Mouse (Mus musculus): ENCODE measurements around the gene Vps18. TPM values are rescaled to one million over a fixed set of nuclear protein-coding genes. Genes with fewer than 3 reads are reported as not detected.

Vps18 gene
- polyA plus RNA-seq, 1 experiment from 2014 or later, result 21.5 TPM

- Histone ChIP-seq H3K9me3 (no peaks in the 10 kb centered on the region), H3K9ac (no peak overlapping the region), H3K4me1 (peaks cover 12% of the 10 kb centered on the region), H3K27ac (no peak overlapping the region), H3K27me3 (no peaks in the 10 kb centered on the region), H3K4me2 (replicated peaks) (no peak overlapping the region), H3K4me3 (no peak overlapping the region), H3K36me3 (peaks cover 77% of the 10 kb centered on the region)
- ATAC-seq (ENCODE audit: low FRiP score, low read depth), result no peak
- WGBS, result 95% methylated on average over 17 of the region's 17 CpGs
Observed at GRCm38 (mm10) chr2:119293311-119293710, 4.8 kb downstream of the Vps18 start.

- ATAC-seq (ENCODE audit: low FRiP score, low read depth), result no peak
- Histone ChIP-seq H3K36me3 (peaks cover 83% of the 10 kb centered on the region), H3K27ac (no peak overlapping the region), H3K27me3 (no peaks in the 10 kb centered on the region), H3K4me2 (replicated peaks) (no peak overlapping the region), H3K9me3 (no peaks in the 10 kb centered on the region), H3K4me1 (peaks cover 12% of the 10 kb centered on the region), H3K4me3 (no peak overlapping the region), H3K9ac (no peak overlapping the region)
- WGBS, result 94% methylated on average over 34 of the region's 34 CpGs
Observed at GRCm38 (mm10) chr2:119293776-119294390, 5.3 kb downstream of the Vps18 start.

GRCm38 (mm10) chr2:119294411-119294810 is 5.9 kb downstream of the Vps18 start:
- Histone ChIP-seq H3K4me1 (peaks cover 9% of the 10 kb centered on the region), H3K4me2 (replicated peaks) (no peak overlapping the region), H3K27me3 (no peaks in the 10 kb centered on the region), H3K9ac (no peak overlapping the region), H3K9me3 (no peaks in the 10 kb centered on the region), H3K36me3 (peaks cover 88% of the 10 kb centered on the region), H3K4me3 (no peak overlapping the region), H3K27ac (no peak overlapping the region)
- no peak for ATAC-seq (ENCODE audit: low FRiP score, low read depth)
- whole genome bisulfite sequencing, result 94% methylated on average over 18 of the region's 18 CpGs

GRCm38 (mm10) chr2:119296756-119297155 is 8.2 kb downstream of the Vps18 start:
- Histone ChIP-seq H3K4me1 (peaks cover 17% of the 10 kb centered on the region), H3K36me3 (peaks cover 82% of the 10 kb centered on the region), H3K9me3 (no peaks in the 10 kb centered on the region), H3K27ac (no peak overlapping the region), H3K4me2 (replicated peaks) (no peak overlapping the region), H3K4me3 (no peak overlapping the region), H3K9ac (no peak overlapping the region), H3K27me3 (no peaks in the 10 kb centered on the region)
- ATAC-seq (ENCODE audit: low FRiP score, low read depth), result no peak
- WGBS, result 91% methylated on average over 12 of the region's 12 CpGs

- peaks cover 74% of the 10 kb centered on the region for H3K36me3 ChIP-seq
- WGBS, result 88% methylated on average over 19 of the region's 19 CpGs
- no peak for ATAC-seq (ENCODE audit: low FRiP score, low read depth)
Observed at GRCm38 (mm10) chr2:119297506-119297905, 9.0 kb downstream of the Vps18 start.

GRCm38 (mm10) chr2:119298330-119298729 is 9.8 kb downstream of the Vps18 start:
- 46% methylated on average over 5 of the region's 5 CpGs for WGBS
- Histone ChIP-seq H3K27ac (no peak overlapping the region), H3K4me1 (peaks cover 19% of the 10 kb centered on the region), H3K9ac (no peak overlapping the region), H3K4me2 (replicated peaks) (no peak overlapping the region), H3K27me3 (no peaks in the 10 kb centered on the region), H3K4me3 (no peak overlapping the region), H3K36me3 (peaks cover 66% of the 10 kb centered on the region), H3K9me3 (no peaks in the 10 kb centered on the region)
- ATAC-seq (ENCODE audit: low FRiP score, low read depth), result no peak

More at GRCm38 (mm10) chr2:119297506-119297905, 9.0 kb downstream of the Vps18 start:
- H3K9me3 ChIP-seq, result no peaks in the 10 kb centered on the region
- peaks cover 17% of the 10 kb centered on the region for H3K4me1 ChIP-seq
- H3K4me2 ChIP-seq (replicated peaks), result no peak overlapping the region
- no peak overlapping the region for H3K9ac ChIP-seq
- no peak overlapping the region for H3K4me3 ChIP-seq
- H3K27ac ChIP-seq, result no peak overlapping the region
- no peaks in the 10 kb centered on the region for H3K27me3 ChIP-seq

GRCm38 (mm10) chr2:119298839-119299238 is 10.3 kb downstream of the Vps18 start:
- H3K36me3 ChIP-seq, result peaks cover 61% of the 10 kb centered on the region
- H3K4me2 ChIP-seq (replicated peaks), result no peak overlapping the region
- no peak overlapping the region for H3K9ac ChIP-seq
- H3K9me3 ChIP-seq, result no peaks in the 10 kb centered on the region
- no peak overlapping the region for H3K4me3 ChIP-seq
- 82% methylated on average over 2 of the region's 2 CpGs for WGBS
- no peak for ATAC-seq (ENCODE audit: low FRiP score, low read depth)
- H3K27me3 ChIP-seq, result no peaks in the 10 kb centered on the region
- no peak overlapping the region for H3K27ac ChIP-seq
- H3K4me1 ChIP-seq, result peaks cover 20% of the 10 kb centered on the region

GRCm38 (mm10) chr2:119299981-119300818 is 11.7 kb downstream of the Vps18 start:
- H3K9ac ChIP-seq, result peak overlapping the region; percentile 35; the same call in 1 of the 2 replicates

GRCm38 (mm10) chr2:119300819-119301493 is 12.4 kb downstream of the Vps18 start:
- no peaks in the 10 kb centered on the region for H3K27me3 ChIP-seq
- WGBS, result 46% methylated on average over 7 of the region's 7 CpGs
- ATAC-seq (ENCODE audit: low FRiP score, low read depth), result no peak
- H3K9me3 ChIP-seq, result no peaks in the 10 kb centered on the region
- no peak overlapping the region for H3K4me3 ChIP-seq
- H3K9ac ChIP-seq, result 0 out of 2 replicates have a peak overlapping the region, but pooled peaks have one; percentile 35
- H3K4me2 ChIP-seq (replicated peaks), result no peak overlapping the region
- peaks cover 28% of the 10 kb centered on the region for H3K4me1 ChIP-seq
- peaks cover 44% of the 10 kb centered on the region for H3K36me3 ChIP-seq
- no peak overlapping the region for H3K27ac ChIP-seq

More at GRCm38 (mm10) chr2:119299981-119300818, 11.7 kb downstream of the Vps18 start:
- ATAC-seq (ENCODE audit: low FRiP score, low read depth), result peak; percentile 85
- Histone ChIP-seq H3K27me3 (no peaks in the 10 kb centered on the region), H3K36me3 (peaks cover 48% of the 10 kb centered on the region), H3K4me2 (replicated peaks) (peak overlapping the region; percentile 46), H3K4me1 (peaks cover 28% of the 10 kb centered on the region), H3K9me3 (no peaks in the 10 kb centered on the region), H3K27ac (no peak overlapping the region), H3K4me3 (no peak overlapping the region)
- 3% methylated on average over 15 of the region's 15 CpGs for WGBS

- H3K27ac ChIP-seq, result no peak overlapping the region
- no peak for ATAC-seq (ENCODE audit: low FRiP score, low read depth)
Observed at GRCm38 (mm10) chr2:119302876-119303275, 14.3 kb downstream of the Vps18 start.

GRCm38 (mm10) chr2:119304391-119304790 is 15.9 kb downstream of the Vps18 start:
- Histone ChIP-seq H3K9ac (no peak overlapping the region), H3K4me3 (no peak overlapping the region), H3K4me1 (peaks cover 28% of the 10 kb centered on the region), H3K4me2 (replicated peaks) (no peak overlapping the region), H3K27ac (no peak overlapping the region), H3K9me3 (no peaks in the 10 kb centered on the region), H3K36me3 (peaks cover 12% of the 10 kb centered on the region), H3K27me3 (no peaks in the 10 kb centered on the region)
- no peak for ATAC-seq (ENCODE audit: low FRiP score, low read depth)
- WGBS, result 61% methylated on average over 3 of the region's 3 CpGs

More at GRCm38 (mm10) chr2:119302876-119303275, 14.3 kb downstream of the Vps18 start:
- Histone ChIP-seq H3K27me3 (no peaks in the 10 kb centered on the region), H3K4me1 (peaks cover 28% of the 10 kb centered on the region), H3K4me2 (replicated peaks) (no peak overlapping the region), H3K36me3 (peaks cover 27% of the 10 kb centered on the region), H3K9me3 (no peaks in the 10 kb centered on the region), H3K9ac (no peak overlapping the region), H3K4me3 (no peak overlapping the region)
- WGBS, result 53% methylated on average over 6 of the region's 6 CpGs

GRCm38 (mm10) chr2:119304798-119305208 is 16.3 kb downstream of the Vps18 start:
- Histone ChIP-seq H3K9ac (no peak overlapping the region), H3K27me3 (no peaks in the 10 kb centered on the region), H3K9me3 (no peaks in the 10 kb centered on the region), H3K4me2 (replicated peaks) (no peak overlapping the region), H3K4me1 (peaks cover 27% of the 10 kb centered on the region), H3K36me3 (peaks cover 8% of the 10 kb centered on the region; the same call in 1 of the 2 replicates), H3K27ac (no peak overlapping the region), H3K4me3 (no peak overlapping the region)
- WGBS, result 14% methylated on average over 3 of the region's 3 CpGs
- no peak for ATAC-seq (ENCODE audit: low FRiP score, low read depth)
